Mouse (Mus musculus): ENCODE measurements around the gene 4930444G20Rik. TPM values are rescaled to one million over a fixed set of nuclear protein-coding genes. Genes with fewer than 3 reads are reported as not detected.
"Not testable (repeated sequence)": the region's sequence is repeated elsewhere in the genome, so short reads cannot be mapped to it uniquely, and the experiment has no call there.

The 4930444G20Rik gene
- polyA plus RNA-seq, 1 experiment from 2014 or later: not detected

DNA sequence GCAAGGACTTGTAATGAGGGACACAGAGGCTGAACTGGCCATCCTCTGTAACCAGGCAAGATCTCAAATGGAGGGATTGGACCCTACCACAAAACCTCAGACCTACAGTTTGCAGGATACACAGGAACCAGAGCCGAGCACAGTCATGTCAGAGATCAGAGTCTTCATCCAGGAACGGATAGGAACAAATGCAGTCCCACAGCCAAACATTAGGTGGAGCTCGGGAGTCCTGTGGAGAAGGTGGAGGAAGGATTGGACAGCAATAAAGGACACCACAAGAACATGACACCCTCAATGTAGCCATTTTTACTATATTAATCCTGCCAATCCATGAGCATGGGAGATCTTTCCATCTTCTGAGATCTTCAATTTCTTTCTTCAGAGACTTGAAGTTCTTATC lies 31.6 kb downstream of the 4930444G20Rik start:
- not testable (repeated sequence) for ATAC-seq
- 7% methylated on average over 3 of the region's 3 CpGs for WGBS

DNA sequence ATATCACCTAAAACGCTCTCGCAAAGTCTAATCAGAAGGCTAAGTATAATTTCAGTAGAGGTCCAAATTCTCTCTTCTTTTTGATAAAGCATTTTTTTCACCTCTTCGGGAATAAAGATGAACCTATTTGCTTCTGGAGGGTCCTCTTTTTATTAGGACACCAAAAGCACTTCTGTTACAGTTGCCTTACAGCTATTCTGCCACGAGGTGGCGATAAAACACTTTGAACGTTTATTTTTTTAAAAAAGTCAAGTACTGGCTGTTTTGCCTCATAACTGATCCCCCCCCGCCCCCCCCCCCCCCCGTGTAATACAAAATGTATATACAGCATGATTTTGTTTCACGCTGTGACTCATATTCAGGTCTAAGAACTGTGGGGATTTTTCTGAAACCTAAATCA lies 33.6 kb downstream of the 4930444G20Rik start:
- H3K27ac ChIP-seq (ENCODE audit: low read depth, low read length): no peak overlapping the region
- 9% methylated on average over 9 of the region's 9 CpGs for WGBS
- H3K4me1 ChIP-seq (ENCODE audit: control insufficient read depth, insufficient read depth, low read length): no peaks in the 10 kb centered on the region
- H3K9me3 ChIP-seq (replicated peaks; ENCODE audit: control insufficient read depth, low read length): no peaks in the 10 kb centered on the region
- no peaks in the 10 kb centered on the region for H3K36me3 ChIP-seq (ENCODE audit: control insufficient read depth, insufficient read depth, low read length)
- H3K4me2 ChIP-seq (ENCODE audit: low read length): no peak overlapping the region
- no peak overlapping the region for H3K4me3 ChIP-seq (ENCODE audit: low read depth, low read length)
- ATAC-seq: no peak
- DNase-seq (ENCODE audit: low spot score): peak; percentile 58
- H3K27me3 ChIP-seq (replicated peaks; ENCODE audit: control insufficient read depth, insufficient read depth, low read length): no peaks in the 10 kb centered on the region
- H3K9ac ChIP-seq (ENCODE audit: low read length): no peak overlapping the region

More for the DNA sequence above, 31.6 kb downstream of the 4930444G20Rik start:
- H3K36me3 ChIP-seq (ENCODE audit: control insufficient read depth, insufficient read depth, low read length); H3K4me2 ChIP-seq (ENCODE audit: low read length); H3K27me3 ChIP-seq (replicated peaks; ENCODE audit: control insufficient read depth, insufficient read depth, low read length); H3K4me1 ChIP-seq (ENCODE audit: control insufficient read depth, insufficient read depth, low read length); H3K4me3 ChIP-seq (ENCODE audit: low read depth, low read length); H3K27ac ChIP-seq (ENCODE audit: low read depth, low read length); H3K9ac ChIP-seq (ENCODE audit: low read length); H3K9me3 ChIP-seq (replicated peaks; ENCODE audit: control insufficient read depth, low read length): not testable (repeated sequence)
- DNase-seq (ENCODE audit: low spot score): peak; percentile 25

DNA sequence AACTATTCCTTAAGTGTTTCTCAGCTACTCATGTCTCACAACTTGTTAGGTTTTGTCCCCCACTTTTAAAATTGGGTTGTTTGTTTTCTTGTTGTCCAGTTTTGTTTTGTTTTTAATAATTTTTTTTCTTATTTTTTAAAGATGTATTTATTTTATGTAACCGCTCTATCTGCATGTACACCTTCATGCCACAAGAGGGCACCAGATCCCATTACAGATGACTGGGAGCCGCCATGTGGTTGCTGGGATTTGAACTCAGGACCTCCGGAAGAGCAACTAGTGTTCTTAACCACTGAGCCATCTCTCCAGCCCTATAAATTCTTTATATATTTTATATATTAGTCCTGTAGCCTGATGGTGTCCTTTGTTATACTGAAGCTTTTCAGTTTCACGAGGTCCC lies 49.3 kb downstream of the 4930444G20Rik start:
- Histone ChIP-seq H3K4me2 (ENCODE audit: low read length) (no peak overlapping the region), H3K9ac (ENCODE audit: low read length) (no peak overlapping the region), H3K36me3 (ENCODE audit: control insufficient read depth, insufficient read depth, low read length) (no peaks in the 10 kb centered on the region), H3K4me1 (ENCODE audit: control insufficient read depth, insufficient read depth, low read length) (no peaks in the 10 kb centered on the region), H3K9me3 (replicated peaks; ENCODE audit: control insufficient read depth, low read length) (no peaks in the 10 kb centered on the region), H3K4me3 (ENCODE audit: low read depth, low read length) (no peak overlapping the region), H3K27me3 (replicated peaks; ENCODE audit: control insufficient read depth, insufficient read depth, low read length) (no peaks in the 10 kb centered on the region), H3K27ac (ENCODE audit: low read depth, low read length) (no peak overlapping the region)
- no peak for DNase-seq (ENCODE audit: low spot score)
- no peak for ATAC-seq
- 96% methylated on average over 4 of the region's 4 CpGs for WGBS

DNA sequence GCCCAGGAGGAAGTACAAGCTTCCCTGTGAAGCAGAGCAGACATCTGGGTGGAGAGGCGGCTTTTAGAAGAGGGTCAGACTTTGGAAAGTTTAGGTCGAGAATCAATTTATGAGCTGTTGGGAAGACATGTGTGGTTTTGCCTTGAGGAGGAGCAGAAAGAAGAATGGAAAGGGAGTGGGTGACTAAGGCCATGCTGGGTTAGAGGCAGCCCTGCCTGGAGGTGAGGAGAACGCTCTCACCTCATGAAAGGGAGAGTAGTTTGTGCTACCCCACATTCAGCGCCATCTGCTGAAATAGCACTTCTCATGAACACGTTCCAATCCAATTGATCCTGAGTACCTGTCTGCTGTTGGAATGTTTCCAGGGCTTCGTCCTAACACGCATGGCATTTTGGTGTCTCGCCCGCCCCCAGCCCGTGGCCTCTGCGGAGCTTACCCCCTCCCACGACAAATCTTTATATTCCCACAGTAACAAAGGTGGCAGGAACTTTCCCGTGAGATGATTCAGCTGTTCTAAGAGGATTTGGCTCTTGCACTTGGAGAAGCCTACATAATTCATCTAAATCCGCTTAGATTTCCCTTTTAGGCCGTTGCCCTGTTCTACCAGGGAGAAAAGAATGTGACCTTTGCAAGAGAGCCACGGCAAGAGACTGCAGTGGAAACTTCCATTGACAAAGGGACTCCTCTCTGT lies 50.3 kb downstream of the 4930444G20Rik start:
- Histone ChIP-seq H3K9ac (ENCODE audit: low read length) (no peak overlapping the region), H3K4me2 (ENCODE audit: low read length) (no peak overlapping the region), H3K36me3 (ENCODE audit: control insufficient read depth, insufficient read depth, low read length) (no peaks in the 10 kb centered on the region), H3K27ac (ENCODE audit: low read depth, low read length) (no peak overlapping the region), H3K27me3 (replicated peaks; ENCODE audit: control insufficient read depth, insufficient read depth, low read length) (no peaks in the 10 kb centered on the region), H3K4me3 (ENCODE audit: low read depth, low read length) (no peak overlapping the region), H3K9me3 (replicated peaks; ENCODE audit: control insufficient read depth, low read length) (no peaks in the 10 kb centered on the region), H3K4me1 (ENCODE audit: control insufficient read depth, insufficient read depth, low read length) (no peaks in the 10 kb centered on the region)
- ATAC-seq (no peak), DNase-seq (ENCODE audit: low spot score) (peak; percentile 33)
- WGBS: 55% methylated on average over 16 of the region's 16 CpGs

Other genes starting within 250 kb of the 4930444G20Rik start
- 26.1 and 33.8 TPM in 2 replicates for gene Sgk1, start 185.9 kb downstream of the 4930444G20Rik start, polyA plus RNA-seq (2014; fragmentation: Nextera tagmentation; extraction: Ambion mirVana)
- gene E030030I06Rik, start 81.2 kb upstream of the 4930444G20Rik start, polyA plus RNA-seq (2014; fragmentation: Nextera tagmentation; extraction: Ambion mirVana): 5.0 and 6.5 TPM in 2 replicates
- 0.42 and 1.7 TPM in 2 replicates for gene Raet1e, start 90.5 kb upstream of the 4930444G20Rik start, polyA plus RNA-seq (2014; fragmentation: Nextera tagmentation; extraction: Ambion mirVana)
- 0.32 TPM in 1 of 2 replicates, not detected in the other for gene H60b, start 90.5 kb upstream of the 4930444G20Rik start, polyA plus RNA-seq (2014; fragmentation: Nextera tagmentation; extraction: Ambion mirVana)